Mouse (Mus musculus) heart, postnatal 14 days (tissue): ENCODE results near the gene Serbp1. TPM values are rescaled to one million over a fixed set of nuclear protein-coding genes. Genes with fewer than 3 reads are reported as not detected.
"Not testable (repeated sequence)": the region's sequence is repeated elsewhere in the genome, so short reads cannot be mapped to it uniquely, and the experiment has no call there.

Experiments used
- DNase-seq, 2 experiments: peaks; one replicate each; pipeline ENCODE4 v3.0.0; 2021 to 2022
- intact Hi-C: fragments of 180-260 bp; cut with DNase I; formaldehyde crosslinking; loops from one replicate; pipeline ENCODE4 v1.15.1; 2025
- long read RNA-seq, 2 experiments: library from polyadenylated mRNA; stranded (forward); transcript quantifications; one replicate each; pipeline ENCODE4 v2.0.0; 2021
- total RNA-seq, 2 experiments: library from RNA; stranded (reverse); gene quantifications; 2 replicates each; pipeline ENCODE4 v1.2.3; 2021

Gene Serbp1
- total RNA-seq: 100 to 1,000 TPM; 191 to 198 TPM
- long read RNA-seq, experiment 1, full-length matches to known transcripts: 177 of 193 reads
- long read RNA-seq, experiment 1, partial matches to known transcripts: 11 of 193 reads
- long read RNA-seq, experiment 1, other reads (novel, unspliced or antisense): 5 of 193 reads
- long read RNA-seq, experiment 2, full-length matches to known transcripts: 121 of 135 reads
- long read RNA-seq, experiment 2, partial matches to known transcripts: 11 of 135 reads
- long read RNA-seq, experiment 2, other reads (novel, unspliced or antisense): 3 of 135 reads

DNA sequence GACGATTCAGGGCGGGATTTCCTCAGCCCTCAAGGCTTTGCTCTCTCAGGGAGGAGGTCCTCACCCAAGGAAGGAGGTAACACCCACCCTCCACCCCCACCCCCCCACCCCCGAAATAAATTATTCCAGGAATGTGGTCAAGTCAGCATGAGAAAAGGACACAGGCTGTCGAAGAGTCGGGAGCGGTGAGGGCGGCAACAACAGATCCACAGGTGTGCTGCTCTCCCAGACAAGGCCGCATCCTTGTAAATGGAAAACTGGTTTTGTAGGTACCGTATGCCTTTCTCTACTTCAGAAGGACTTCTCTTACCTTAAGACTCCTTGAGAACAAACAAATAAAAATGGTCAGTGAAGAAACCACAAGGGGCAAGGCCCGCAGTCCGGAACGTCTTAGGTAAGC lies at the start of gene Serbp1:
Gene Serbp1, plus strand, starts transcription at position 200 of the 400 bp plus-strand sequence.
- no peak for DNase-seq
- intact Hi-C loops: no loop called here

DNA sequence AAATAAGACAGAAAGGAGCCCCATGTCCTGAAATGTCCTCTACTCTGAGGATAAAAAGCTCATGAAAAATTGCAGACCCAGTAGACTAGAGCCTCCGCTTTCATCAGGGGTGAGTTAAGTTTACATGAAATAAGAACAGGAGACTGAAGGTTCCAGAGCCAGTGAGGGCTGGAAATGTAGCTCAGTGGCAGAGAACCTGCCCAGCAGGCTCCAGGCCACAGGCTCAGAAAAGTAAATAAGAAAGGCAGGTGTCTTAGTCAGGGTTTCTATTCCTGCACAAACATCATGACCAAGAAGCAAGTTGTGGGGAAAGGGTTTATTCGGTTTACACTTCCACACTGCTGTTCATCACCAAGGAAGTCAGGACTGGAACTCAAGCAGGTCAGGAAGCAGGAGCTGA lies 44.4 kb upstream of the Serbp1 start:
- intact Hi-C loops: no loop called here
- DNase-seq: no peak

DNA sequence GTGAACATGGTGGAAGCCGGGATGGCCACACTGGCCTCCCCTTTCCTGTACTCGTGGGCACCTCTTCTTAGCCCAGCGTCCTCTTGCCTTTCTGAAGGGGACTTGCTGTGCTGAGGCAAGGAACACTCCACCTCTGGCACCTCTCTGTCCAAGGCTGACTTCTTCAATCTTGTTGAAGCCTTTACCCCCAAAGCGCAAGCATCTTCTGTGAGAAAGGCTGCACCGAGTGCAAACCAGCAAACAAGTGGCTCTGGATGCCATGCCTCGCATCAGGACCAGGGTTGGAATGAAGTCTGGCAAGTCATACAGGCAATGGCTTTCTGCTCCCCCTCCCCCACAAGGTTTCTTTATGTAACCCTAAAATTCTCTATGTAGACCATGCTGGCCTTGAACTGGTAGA lies 43.4 kb upstream of the Serbp1 start:
- intact Hi-C loops: no loop called here
- no peak for DNase-seq

DNA sequence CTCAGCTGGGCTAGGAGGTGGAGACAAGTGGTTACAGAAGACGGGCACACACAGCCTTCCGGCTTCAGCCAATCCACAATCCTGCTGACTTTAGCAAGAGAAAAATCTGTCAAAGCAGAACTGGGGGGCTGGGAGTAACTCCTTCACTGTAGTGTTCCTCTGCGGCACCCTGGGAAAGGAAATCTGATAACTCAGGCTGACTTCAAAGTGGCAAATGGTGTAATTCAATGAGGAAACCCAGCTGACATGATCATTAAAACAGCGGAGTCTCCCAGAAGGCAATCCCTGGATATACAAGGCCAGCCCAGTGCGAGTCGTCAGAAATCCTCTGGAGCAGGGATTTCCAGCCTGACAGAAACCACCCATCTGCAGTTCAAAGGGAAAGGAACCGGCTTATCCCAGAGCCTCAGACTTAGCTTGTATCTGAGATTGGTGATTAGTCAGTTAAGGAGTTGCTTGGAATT lies 42.8 kb upstream of the Serbp1 start:
- DNase-seq: no peak
- intact Hi-C loops: no loop called here

DNA sequence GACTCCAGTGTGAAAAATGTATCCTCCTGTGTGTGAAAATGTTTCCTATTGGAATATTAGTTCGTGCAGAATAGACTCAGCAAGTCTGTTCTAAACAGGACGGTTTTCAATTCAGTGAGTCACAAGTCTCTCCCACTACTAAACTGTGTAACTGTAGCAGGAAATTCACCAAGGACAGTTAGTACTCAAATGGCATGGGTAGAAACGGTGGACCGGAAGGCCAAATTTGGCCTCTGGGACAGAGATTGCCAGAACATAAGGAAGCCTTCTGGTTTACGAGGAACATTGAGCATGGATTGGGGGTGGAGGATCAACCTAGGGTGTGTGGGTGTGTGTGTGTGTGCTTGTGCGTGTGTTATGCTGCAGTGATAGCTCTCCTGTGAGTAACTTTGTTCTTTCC lies 41.2 kb upstream of the Serbp1 start:
- intact Hi-C loops: no loop called here
- no peak for DNase-seq

DNA sequence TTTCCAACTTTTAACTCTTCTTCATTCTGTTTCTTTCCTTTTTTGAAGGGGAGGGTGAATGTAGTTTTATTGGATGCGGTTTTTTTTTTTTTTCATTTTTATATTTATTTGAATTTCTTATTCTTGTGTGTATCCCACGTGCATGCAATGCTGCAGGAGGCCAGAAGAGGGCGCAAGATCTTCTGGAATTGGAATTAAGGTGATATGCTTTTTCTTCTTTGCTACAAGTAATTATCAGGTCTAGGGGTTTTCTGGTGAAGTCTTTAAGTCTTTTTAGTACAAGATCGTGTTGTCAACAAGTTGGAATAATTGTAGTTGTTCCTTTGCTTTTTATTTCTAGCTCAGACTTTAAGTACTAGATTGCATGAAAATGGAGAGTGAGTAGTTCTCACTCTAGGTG lies 39.9 kb upstream of the Serbp1 start:
- intact Hi-C loops: loop anchor here (1.0 kb wide), 1 partner anchor 120 kb away; no protein-coding TSS in a partner anchor
- peak; percentile 31 to 65 for DNase-seq

DNA sequence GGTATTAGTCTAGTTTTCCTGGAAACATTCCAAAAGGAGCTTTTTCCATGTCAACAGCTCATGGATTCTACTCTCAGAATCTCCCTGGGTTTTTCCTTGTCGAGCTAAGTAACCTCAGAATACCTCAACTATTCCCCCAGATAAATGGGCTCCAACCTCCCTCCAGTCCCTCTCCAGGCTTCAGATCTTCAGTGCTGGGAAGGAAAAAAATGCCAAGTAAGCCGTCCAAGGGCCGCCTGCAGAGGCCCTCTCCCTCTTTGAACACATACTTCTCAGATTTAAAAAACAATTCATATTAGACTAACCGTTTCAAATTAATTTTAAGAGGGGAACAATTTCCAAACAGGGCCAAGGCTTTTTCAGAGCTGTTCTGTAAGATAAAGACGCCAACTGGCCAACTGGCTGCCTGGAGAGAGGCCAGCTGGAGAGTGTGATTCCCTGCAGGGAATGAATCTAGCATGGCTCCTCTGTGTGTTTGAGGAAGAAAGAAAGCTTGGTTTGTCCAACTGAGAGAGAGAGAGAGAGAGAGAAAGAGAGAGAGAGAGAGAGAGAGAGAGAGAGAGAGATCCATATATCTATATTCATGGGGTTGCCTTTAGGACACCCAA lies 37.2 kb upstream of the Serbp1 start:
- intact Hi-C loops: no loop called here
- DNase-seq: peak; percentile 31 to 69

DNA sequence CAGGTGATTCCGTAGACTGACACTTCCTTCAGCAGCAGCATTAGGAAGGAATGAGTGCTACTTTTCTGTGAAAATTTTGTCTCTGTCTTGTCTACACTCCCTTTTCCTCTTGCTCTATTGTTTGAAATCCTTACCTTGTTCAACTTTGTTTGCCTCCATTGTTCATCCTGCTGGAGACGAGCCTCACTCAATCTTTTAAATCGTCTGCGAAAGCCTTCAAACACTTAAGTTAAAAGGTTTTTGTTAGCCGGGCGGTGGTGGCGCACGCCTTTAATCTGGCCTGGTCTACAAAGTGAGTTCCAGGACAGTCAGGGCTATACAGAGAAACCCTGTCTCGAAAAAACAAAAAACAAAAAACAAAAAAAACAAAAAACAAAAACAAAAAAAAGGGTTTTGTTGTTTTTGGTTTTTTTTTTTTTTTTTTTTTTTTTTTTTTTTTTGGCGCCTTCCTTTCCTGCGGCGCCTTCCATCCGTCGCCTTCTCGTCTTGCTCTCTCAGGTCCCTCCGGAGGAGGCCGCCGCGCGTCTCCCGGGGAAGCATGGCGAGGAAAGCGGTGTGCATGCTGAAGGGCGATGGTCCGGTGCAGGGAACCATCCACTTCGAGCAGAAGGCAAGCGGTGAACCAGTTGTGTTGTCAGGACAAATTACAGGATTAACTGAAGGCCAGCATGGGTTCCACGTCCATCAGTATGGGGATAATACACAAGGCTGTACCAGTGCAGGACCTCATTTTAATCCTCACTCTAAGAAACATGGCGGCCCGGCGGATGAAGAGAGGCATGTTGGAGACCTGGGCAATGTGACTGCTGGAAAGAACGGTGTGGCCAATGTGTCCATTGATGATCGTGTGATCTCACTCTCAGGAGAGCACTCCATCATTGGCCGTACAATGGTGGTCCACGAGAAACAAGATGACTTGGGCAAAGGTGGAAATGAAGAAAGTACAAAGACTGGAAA lies 32.6 kb upstream of the Serbp1 start:
- intact Hi-C loops: no loop called here
- DNase-seq: no peak

DNA sequence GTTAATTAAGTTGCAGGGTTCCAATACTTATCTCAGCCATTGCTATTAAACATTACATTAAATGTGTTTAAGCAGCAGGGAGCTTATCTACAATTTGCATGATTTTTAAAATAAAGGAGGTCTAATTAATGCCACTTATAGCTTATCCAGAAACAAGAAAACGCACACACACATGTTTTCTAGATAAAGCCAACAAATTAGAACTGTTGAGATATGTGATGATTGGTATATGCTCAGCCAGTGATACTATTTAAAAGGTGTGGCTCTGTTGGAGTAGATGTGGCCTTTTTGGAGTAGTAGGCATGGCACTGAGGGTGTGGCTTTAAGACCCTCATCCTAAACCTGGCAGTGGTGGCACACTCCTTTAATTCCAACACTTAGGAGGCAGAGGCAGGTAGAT lies 25.6 kb upstream of the Serbp1 start:
- no peak for DNase-seq
- intact Hi-C loops: no loop called here

DNA sequence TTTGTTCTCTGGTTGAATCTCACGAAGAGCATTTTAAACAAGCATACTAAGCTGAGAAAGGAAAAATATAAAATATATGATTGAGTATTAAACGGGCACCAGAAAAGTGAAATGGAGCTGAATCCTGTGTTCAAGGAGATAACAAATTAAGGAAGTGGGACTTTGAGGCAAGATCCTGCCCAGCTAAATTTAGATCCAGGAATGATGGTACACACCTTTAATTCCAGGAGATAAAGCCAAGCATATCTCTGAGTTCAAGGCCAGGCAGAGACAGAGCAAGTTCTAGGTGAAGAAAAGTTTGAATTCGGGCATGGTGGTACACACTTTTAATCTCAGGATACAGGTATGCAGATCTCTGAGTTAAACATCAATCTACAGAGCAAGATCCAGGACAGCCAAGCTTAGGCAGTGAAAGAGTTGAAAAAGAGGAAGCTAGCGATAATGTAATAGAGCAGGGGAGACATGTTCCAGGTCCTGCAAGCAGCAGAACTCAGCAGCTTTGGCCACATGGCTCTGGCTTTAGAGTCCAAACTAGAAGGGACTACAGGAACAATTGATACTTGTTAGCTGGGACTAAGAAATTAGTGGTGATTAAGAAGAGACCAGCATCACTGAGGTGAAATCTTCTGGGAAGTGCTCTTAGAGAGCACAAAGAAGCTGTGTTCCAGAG lies 24.4 kb upstream of the Serbp1 start:
- intact Hi-C loops: no loop called here
- no peak for DNase-seq

DNA sequence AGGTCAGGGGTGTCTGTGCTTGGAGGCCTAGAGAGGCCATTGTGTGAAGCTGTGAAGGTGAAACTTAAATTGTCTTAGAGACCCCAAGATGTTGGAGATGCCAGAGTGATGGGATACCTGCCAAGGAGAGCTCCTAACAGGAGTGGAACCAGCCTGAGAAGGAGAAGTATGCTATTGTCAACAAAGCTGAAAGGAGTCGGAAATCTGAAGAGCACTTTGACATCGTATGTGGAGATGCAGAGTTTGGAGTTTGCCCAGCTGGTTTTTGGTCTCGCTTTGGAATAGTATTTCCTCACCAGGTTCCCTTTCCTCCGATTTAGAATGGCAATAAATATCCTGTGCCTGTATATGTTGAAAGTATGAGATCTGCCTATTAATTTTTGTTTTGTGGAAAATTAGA lies 20.6 kb upstream of the Serbp1 start:
- intact Hi-C loops: no loop called here
- DNase-seq: no peak

DNA sequence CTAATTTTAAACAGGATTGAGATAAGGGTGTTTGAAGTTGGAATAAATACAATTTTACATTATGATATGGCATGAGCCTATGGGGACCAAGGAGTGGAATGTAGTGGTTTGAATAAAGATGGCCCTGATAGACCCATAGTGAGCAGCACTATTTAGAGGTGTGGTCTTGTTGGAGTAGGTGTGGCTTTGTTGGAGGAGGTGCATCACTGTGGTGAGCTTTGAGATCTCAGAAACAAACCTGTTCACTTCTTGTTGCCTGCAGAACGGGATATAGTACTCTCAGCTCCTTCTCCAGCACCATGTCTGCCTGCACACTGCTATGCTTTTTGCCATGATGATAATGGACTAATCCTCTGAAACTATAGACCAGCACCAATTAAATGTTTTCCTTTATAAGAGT lies 20.1 kb upstream of the Serbp1 start:
- no peak for DNase-seq

DNA sequence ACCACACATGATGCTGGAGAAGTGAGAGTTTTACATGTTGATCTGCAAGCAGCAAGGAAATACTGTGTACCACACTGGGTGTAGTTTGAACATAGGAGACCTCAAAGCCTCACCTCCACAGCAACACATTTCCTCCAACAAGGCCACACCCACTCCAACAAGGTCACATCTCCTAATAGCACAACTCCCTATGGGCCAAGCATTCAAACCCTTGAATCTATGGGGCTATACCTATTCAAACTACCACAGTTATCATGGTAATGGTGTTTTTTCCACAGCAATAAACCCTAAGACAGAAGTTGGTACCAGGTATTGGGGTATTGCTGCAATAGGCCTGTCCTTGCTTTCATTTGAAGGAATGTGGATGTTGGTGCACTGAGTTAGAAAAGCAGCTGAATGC lies 19.4 kb upstream of the Serbp1 start:
- intact Hi-C loops: no loop called here
- DNase-seq: no peak

More for the DNA sequence above, 20.1 kb upstream of the Serbp1 start:
- intact Hi-C loops: no loop called here

DNA sequence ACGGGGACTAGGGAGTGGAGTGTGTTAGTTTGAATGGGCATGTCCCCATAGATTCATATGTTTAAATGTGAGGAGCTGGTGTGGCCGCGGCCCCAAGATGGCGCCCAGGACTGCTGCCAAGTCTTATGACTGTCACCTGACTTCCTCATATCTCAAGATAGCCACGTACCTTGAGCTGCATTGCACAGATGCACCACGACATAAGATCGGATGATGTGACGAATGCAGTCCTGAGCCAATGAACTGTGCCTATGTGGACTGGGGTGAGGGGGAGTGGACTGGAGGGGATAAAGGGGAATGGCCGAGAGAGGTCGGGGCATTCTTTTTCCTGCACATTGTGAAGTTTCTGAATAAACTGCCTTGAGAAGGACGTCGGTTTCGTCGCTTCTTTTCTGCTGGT lies 18.0 kb upstream of the Serbp1 start:
- DNase-seq, intact Hi-C loops: not testable (repeated sequence)

DNA sequence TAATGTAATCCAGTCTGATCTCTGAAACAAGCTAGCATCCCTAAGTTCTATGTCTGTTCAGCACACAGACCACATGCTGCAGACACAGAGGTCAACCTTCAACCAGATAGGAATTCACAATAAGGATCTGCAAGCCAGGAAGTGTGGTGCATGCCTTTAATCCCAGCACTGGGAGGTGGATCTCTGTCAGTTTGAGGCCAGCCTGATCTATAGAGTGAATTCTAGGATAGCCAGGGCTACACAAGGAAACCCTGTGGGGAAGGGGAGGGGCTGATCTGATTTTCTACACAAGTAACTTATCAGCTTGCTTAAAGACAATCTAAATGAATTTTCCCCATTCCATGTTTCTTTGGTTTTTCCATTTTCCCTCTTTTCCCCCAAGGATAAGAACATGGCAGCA lies 17.2 kb upstream of the Serbp1 start:
- DNase-seq: no peak
- intact Hi-C loops: no loop called here

DNA sequence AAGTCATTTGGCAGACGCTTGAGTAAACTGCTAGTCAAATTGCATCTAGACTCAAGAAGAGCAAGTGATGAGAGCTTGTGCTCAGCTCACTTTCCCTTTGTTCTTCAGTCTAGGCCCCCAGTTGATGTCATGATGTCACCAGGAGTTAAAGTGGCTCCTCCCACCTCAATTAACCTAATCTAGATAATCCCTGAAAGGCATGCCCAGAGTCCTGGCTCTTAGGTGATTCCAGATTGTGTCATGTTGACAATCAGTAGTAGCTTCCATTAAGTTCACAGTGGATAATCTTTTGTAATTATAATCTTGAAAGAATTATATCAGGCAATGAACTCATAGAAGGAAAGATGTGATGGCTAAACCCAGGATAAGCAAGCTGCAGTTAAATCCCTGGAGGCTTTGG lies 14.9 kb upstream of the Serbp1 start:
- DNase-seq: no peak
- intact Hi-C loops: no loop called here

DNA sequence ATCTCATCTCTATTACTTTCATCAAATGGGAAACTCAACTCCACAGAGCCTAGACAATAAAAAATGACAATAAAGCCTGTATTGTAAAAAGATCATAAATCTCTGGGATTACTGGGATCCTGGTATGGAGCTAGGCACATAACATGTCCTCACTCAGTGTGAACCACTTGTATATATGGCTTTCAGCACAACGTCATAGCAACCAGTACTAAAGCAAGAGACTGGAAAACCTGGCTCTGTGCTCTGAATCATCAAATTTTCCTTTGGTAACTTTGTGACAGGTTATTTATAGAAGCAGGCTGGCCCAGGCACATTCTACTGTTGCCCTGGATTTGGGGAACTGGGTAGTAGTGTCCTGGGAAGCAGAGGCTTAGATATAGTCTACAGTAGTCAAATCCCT lies 14.5 kb upstream of the Serbp1 start:
- intact Hi-C loops: no loop called here
- DNase-seq: peak in 1 of 2 experiments; percentile 5

DNA sequence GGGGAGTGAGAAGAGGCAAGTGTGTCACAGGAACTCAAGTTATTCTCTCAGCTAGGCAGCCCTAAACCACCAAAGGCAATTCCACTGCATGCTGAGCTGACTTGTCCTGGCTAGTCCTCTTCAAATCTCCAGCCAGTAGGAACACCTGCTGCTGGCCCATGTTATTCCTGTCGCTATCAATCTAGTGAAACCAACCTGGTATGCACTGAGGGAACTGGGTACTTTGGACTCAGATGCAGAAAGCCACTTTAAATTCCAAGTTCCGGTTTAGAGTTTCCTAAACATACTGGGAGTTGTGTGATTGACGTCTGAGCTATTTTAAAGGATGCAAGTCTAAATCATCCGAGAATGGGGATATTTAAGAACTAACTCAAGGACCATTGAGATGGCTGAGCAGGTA lies 11.7 kb upstream of the Serbp1 start:
- DNase-seq: no peak
- intact Hi-C loops: loop anchor here (5.0 kb wide), 1 partner anchor 41 kb away; no protein-coding TSS in a partner anchor

DNA sequence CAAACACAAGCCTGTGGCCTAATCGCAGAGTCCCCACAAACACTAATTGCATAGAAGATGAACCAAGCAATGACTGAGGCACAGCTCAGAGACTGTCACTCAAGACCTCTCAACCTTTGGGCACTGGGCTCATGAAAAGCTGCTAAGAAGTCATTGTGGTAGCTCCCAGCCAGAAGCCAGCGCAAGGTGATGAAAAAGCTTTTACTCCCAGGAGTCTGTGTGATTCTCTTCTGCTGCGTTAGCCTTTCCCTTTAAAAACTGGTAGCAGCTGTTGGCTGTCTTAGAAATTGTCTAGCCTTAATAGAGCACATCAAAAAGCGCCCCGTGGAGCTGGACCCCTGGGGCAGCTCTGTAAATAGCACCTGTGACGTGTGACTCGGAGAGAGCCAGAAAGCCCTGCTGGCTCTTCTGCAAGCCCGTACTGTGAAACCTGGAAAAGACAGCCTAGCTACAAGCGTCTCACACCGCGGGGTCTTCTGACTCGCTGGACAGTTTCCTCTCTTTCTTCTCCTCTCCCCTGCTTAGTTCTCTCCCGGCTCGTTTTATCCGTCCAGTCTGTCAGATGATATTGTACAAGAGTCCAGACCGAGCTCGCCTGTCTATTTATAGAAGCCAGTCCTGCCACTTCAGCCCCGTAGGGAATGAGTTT lies 9.4 kb upstream of the Serbp1 start:
- peak; percentile 16 to 34 for DNase-seq
- intact Hi-C loops: loop anchor here (5.0 kb wide), 1 partner anchor 39 kb away; no protein-coding TSS in a partner anchor

DNA sequence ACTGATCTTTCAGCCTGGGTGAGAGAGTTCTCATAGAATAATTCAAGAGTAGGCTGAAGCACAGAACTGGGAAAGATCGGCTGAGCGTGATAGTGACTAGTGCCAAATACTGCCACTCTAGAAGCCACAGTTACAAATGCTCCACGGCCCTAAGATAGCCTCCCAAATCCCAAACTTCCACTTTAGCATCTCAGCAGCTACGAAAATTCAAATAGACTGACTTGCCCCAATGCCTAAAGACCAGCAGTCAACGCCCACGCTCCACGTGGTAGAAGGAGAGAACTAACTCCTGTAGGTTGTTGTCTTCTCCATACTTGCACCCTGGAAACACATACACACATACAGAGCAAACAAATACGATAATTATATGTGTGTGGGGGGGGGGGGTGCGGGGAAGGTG lies 8.5 kb upstream of the Serbp1 start:
- intact Hi-C loops: loop anchor here (5.0 kb wide), 1 partner anchor 38 kb away; no protein-coding TSS in a partner anchor
- DNase-seq: peak in 1 of 2 experiments; percentile 2
